Mouse (Mus musculus): ENCODE results near the gene Tln1.

DNA sequence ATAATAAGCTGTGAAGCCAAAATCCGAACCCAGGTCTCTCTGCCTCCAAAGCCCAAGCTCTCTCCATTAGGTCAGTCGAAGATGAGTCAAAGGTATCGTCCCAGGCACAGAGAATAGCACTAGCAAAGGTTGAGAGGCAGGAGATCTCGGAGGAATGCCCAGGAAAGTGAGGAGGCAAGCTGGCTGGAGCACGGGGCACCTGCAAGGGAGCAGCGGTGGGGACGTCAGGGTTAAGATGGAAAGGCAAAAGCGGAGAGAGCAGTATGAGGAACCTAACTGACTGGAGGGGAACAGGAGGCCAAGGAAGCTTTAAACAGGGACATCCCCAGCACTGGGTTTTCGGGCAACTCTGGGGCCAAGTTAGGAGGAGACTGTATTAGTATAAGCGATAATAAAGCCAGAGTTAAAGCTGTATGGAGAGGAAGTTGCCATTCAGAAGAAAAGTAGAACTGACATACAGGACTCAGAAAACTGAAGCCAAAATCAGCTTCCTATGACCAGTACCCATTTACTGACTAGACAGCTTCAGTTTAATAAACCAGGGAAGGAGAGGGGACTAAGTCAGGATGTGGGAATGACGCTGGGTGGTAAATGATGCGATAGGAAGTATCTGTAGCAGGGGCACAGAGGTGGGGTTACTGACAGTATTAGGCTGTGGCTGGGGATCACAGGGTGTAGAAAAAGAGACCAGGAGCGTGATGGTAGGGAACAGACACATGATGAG, 2.8 kb downstream of the Tln1 start:
- TF ChIP-seq CTCF (IDR thresholded peaks at IDR 0.05; ENCODE audit: low read depth) (no peak), EP300 (IDR thresholded peaks at IDR 0.05; ENCODE audit: low read depth) (no peak)

All from liver, embryonic 14.5 days (tissue).